ENCODE assay signal across 7 mouse cellular contexts in genomic region chr5:142767937-142768336, GRCm38 (mm10). TPM values are rescaled to one million over a fixed set of nuclear protein-coding genes. Genes with fewer than 3 reads are reported as not detected.
DNase-seq lines count a peak whose midpoint lies in the region; ATAC-seq and TF ChIP-seq lines count a peak whose summit lies in the region.

No protein-coding gene starts in this region.

- WGBS in forebrain, embryonic 12.5 days, result 21% methylated on average over 7 of the region's 7 CpGs
- 26% methylated on average over 7 of the region's 7 CpGs for WGBS in hindbrain, embryonic 10.5 days

- TF ChIP-seq CTCF in G1E (IDR thresholded peaks at IDR 0.05; ENCODE audit: low read depth, low read length), result no peak
- peak; percentile 37; the same call in 1 of the 2 replicates for TF ChIP-seq CTCF in bone marrow macrophage, adult 2 months (IDR thresholded peaks at IDR 0.05; ENCODE audit: low read depth, low read length)

- no peak overlapping the region for H3K9ac ChIP-seq in forebrain, embryonic 12.5 days

- ATAC-seq in G1E (ENCODE audit: extremely low read depth, insufficient number of reproducible peaks, low FRiP score, poor library complexity, severe bottlenecking), result peak; percentile 49; the same call in 1 of the 2 replicates
- peak; percentile 52; the same call in 1 of the 2 replicates for ATAC-seq in forebrain, embryonic 12.5 days (ENCODE audit: low FRiP score)
- peak; percentile 77 for ATAC-seq in megakaryocyte progenitor cell, adult 5-6 weeks (replicated peaks; ENCODE audit: poor library complexity)

- H3K4me3 ChIP-seq in G1E (ENCODE audit: low read depth, low read length), result no peak overlapping the region
- H3K4me3 ChIP-seq in bone marrow macrophage, adult 2 months (ENCODE audit: insufficient read depth, low read length), result no peak overlapping the region
- H3K4me3 ChIP-seq in forebrain, embryonic 12.5 days (replicated peaks), result no peak overlapping the region
- H3K4me3 ChIP-seq in hindbrain, embryonic 10.5 days, result no peak overlapping the region

- peaks cover 54% of the 10 kb centered on the region for H3K36me3 ChIP-seq in G1E (replicated peaks)
- H3K36me3 ChIP-seq in forebrain, embryonic 12.5 days (replicated peaks), result peaks cover 89% of the 10 kb centered on the region
- peaks cover 95% of the 10 kb centered on the region for H3K36me3 ChIP-seq in hindbrain, embryonic 10.5 days

- no peaks in the 10 kb centered on the region for H3K9me3 ChIP-seq in G1E (replicated peaks)
- no peaks in the 10 kb centered on the region for H3K9me3 ChIP-seq in forebrain, embryonic 12.5 days
- no peaks in the 10 kb centered on the region for H3K9me3 ChIP-seq in hindbrain, embryonic 10.5 days

- no peak for TF ChIP-seq POLR2A in bone marrow macrophage, adult 2 months (IDR thresholded peaks at IDR 0.05; ENCODE audit: borderline replicate concordance, low read depth, low read length)

- H3K4me1 ChIP-seq in G1E (ENCODE audit: insufficient read depth, low read depth, low read length), result peaks cover 2% of the 10 kb centered on the region; the same call in 1 of the 2 replicates
- H3K4me1 ChIP-seq in bone marrow macrophage, adult 2 months (ENCODE audit: control insufficient read depth, insufficient read depth, low read length), result peaks cover 6% of the 10 kb centered on the region
- peaks cover 36% of the 10 kb centered on the region for H3K4me1 ChIP-seq in forebrain, embryonic 12.5 days
- H3K4me1 ChIP-seq in hindbrain, embryonic 10.5 days (replicated peaks), result peaks cover 19% of the 10 kb centered on the region

- H3K4me2 ChIP-seq in forebrain, embryonic 12.5 days, result no peak overlapping the region

- no peak overlapping the region for H3K27ac ChIP-seq in bone marrow macrophage, adult 2 months (ENCODE audit: insufficient read depth, low read depth, low read length)
- no peak overlapping the region; the same call in 1 of the 2 replicates for H3K27ac ChIP-seq in forebrain, embryonic 12.5 days
- no peak overlapping the region; the same call in 1 of the 2 replicates for H3K27ac ChIP-seq in hindbrain, embryonic 10.5 days

- H3K27me3 ChIP-seq in G1E (ENCODE audit: insufficient read depth, low read length), result peaks cover 7% of the 10 kb centered on the region
- no peaks in the 10 kb centered on the region for H3K27me3 ChIP-seq in forebrain, embryonic 12.5 days
- H3K27me3 ChIP-seq in hindbrain, embryonic 10.5 days (ENCODE audit: insufficient read depth, poor library complexity, severe bottlenecking), result no peaks in the 10 kb centered on the region

- peak; percentile 69 for DNase-seq in G1E (ENCODE audit: low spot score)
- peak; percentile 64 for DNase-seq in hindbrain, embryonic 10.5 days (ENCODE audit: low spot score)
- peak; percentile 79 for DNase-seq in layer of hippocampus, adult 9-11 months
- peak; percentile 59 for DNase-seq in right cerebral cortex, postnatal 25 days

RNA-seq across cellular contexts. Expression of gene Tnrc18, which starts 49.5 kb away (rescaled TPM):
- 30.2 and 36.3 TPM in 2 replicates for total RNA-seq in G1E (2014; fragmentation: Nextera tagmentation)
- total RNA-seq in G1E (2017), result 4.6 and 5.4 TPM in 2 replicates
- polyA plus RNA-seq in G1E (2012), result 81.6 and 90.7 TPM in 2 replicates
- polyA plus RNA-seq in bone marrow macrophage, adult 2 months (2012; ENCODE audit: insufficient read depth, insufficient read length, missing spikeins), result 57.3 and 64.5 TPM in 2 replicates
- 56.8 and 64.6 TPM in 2 replicates for polyA plus RNA-seq in forebrain, embryonic 12.5 days (2016; fragmentation: Nextera tagmentation; extraction: Ambion mirVana)
- polyA plus RNA-seq in hindbrain, embryonic 10.5 days (2016; fragmentation: Nextera tagmentation; extraction: Ambion mirVana), result 25.2 and 39.3 TPM in 2 replicates
- total RNA-seq in megakaryocyte progenitor cell, adult 5-6 weeks (2015), result 27.3 and 30.2 TPM in 2 replicates
- 10.9 and 14.5 TPM in 2 replicates for total RNA-seq in megakaryocyte progenitor cell, adult 5-6 weeks (2017)
